Mouse (Mus musculus) megakaryocyte-erythroid progenitor cell, adult 5-6 weeks (primary cell): ENCODE results near the gene Dazap1. TPM values are rescaled to one million over a fixed set of nuclear protein-coding genes. Genes with fewer than 3 reads are reported as not detected.

Experiments used
- ATAC-seq: replicated peaks from 2 replicates; pipeline ENCODE4 v1.8.0; 2016; ENCODE audit warnings: mild to moderate bottlenecking, inconsistent platforms; ENCODE audit not compliant: severe bottlenecking, poor library complexity, low FRiP score, low TSS enrichment
- total RNA-seq, 2 experiments: library from RNA; stranded (forward) in 1 of 2; stranded (reverse) in 1 of 2; fragments of 200-1000, 215-1000 nt in 1 of 2; fragments of >200 nt in 1 of 2; fragmentation: Nextera tagmentation in 1 of 2; gene quantifications; 2 replicates each; pipeline ENCODE4 v1.2.3; 2014 to 2017

Gene Dazap1
- total RNA-seq, 2 experiments from 2014 or later = 163 to 335 TPM

GRCm38 (mm10) chr10:80316359-80316781 is 55.1 kb downstream of the Dazap1 start:
- ATAC-seq = peak; percentile 51

- no peak for ATAC-seq
Measured at GRCm38 (mm10) chr10:80317011-80317410, 55.7 kb downstream of the Dazap1 start.

DNA sequence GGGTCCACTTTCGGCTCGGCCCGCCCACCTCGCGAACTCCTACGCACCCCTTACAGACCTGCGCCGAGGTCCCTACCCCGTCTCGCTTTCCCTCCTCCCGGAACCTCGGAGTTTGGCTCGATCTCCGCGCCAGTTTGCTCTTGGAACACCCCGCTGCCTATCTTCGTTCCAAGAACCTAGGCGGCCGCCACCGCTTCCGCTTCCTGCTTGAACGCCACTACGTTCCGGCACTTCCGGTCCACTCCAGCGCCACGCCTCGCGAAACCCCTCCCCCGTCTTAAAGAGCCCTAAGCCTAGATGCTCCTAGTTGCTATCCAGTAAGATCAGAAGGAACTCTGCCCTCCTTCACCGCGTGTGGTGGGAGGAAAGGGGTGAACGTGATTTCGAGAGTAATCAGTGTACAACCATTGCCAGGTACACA is 59.1 kb downstream of the Dazap1 start, which contains the start of gene 2310011J03Rik:
TSS of gene 2310011J03Rik (minus strand) at position 198 of the 421 bp plus-strand sequence.
- ATAC-seq = peak; percentile 62

GRCm38 (mm10) chr10:80321014-80321669 is 59.9 kb downstream of the Dazap1 start:
- ATAC-seq = no peak

GRCm38 (mm10) chr10:80321670-80322581 is 60.6 kb downstream of the Dazap1 start:
- ATAC-seq = no peak

DNA sequence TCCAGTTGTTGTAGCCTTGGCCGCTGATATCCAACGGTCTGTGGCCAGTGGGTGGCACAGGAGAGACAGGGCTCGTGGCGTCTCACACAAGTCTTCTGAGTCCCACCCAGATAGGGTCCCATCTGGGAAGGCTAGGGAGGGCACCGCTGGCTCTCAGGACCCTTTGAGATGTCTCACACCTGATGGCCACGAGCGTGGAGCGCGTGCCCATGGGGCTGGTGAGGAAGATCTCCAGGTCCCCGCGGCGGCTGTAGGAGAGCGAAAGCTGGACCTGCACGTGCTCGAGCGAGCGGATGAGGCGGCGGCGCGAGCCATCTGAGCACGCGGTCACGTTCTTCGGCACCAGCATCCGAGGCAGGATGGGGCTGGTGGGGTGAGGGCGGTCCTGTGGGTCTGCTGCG is 61.5 kb downstream of the Dazap1 start:
- ATAC-seq = no peak

DNA sequence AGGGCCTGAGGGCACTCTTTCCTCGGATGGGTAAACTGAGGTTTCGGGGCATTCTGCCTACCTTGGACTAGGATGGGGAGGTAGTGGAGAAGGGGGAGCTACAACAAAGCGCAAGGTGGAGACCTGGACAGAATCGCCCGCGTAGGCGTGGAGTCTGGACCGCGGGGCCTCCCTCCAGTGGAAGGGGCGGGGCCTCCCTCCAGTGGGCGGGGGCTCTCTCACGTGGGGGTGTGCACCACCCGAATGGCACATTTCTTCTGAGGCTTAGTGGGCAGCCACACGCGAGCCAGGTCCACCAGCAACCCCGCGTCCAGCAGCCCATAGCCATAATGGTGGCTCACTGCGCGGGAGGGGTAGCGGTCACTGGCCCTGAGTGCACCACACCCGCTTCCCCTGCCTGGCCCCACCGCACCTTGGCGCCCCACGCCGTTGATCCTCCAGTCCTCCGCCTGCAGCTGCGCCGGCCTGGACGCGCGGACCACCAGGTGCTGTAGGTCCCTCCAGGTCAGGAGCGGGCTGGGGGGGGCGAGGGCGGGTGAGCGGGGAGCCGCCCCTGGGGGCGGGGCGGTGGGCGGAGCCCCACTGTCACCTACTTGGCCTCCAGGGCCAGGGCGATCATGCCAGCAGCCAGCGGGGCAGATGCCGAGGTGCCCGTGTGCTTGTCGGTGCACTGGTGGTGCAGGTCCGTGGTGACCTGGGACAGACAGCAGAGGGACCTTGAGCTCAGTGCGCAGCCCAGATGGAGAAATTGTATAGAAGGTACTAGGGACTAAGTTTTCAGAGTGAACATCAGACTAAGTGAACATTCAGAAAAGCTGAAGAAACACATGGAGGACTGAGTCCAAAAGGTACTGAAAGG is 62.2 kb downstream of the Dazap1 start:
- ATAC-seq = peak; percentile 47

DNA sequence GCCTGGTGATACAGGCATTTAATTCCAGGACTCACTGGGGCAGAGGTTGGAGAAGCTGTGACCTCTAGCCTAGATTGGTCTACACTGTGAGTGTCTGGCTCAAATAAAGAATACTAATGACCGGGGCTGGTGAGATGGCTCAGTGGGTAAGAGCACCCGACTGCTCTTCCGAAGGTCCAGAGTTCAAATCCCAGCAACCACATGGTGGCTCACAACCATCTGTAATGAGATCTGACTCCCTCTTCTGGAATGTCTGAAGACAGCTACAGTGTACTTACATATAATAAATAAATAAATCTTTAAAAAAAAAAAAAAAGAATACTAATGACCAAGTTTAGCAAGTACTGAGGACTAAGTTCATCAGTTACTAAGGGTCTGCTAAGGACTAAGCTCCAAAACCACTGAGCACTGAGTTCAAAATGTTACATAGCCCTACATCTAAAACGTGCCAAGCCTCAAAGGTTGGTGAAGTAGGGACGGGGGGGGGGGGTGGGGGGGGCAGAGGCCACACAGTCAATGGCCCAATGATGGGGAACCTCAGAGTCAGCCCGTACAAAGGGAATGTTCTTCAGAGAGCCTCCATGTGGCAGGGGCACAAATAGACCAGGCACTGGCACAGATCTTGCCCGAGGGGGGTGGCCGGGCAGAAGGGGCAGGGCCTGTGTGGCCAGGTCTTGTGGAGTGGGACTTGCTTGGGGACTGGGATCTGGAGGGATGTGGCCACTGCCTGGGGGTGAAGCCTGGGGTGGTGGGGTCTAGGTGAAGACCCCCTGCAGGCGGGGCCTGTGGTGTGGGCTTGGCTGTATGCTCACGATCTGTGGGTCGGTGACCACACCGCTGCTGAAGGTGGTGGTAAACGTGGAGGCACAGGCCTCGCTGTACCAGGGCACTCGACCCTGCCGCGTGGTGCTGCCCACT is 63.1 kb downstream of the Dazap1 start:
- no peak for ATAC-seq

DNA sequence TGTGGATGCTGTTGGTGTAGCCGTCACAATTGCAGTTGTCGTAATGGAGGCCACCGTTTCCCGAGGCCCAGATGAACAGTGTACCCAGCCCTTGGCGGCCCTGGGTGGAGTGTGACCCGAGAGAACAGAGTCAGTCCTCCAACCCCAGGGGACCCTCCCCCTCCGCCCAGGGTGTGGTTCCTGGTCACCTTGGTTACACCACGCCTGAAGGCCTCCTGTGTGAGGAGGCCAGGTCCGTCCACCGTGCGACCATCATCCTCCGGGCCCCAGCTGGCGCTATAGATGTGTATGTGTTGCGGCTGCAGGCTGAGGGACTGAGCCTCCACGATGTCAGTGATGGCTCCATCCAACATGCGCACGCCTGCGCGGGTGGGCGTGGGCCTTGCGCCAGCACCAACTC is 63.8 kb downstream of the Dazap1 start:
- no peak for ATAC-seq

GRCm38 (mm10) chr10:80329273-80330081 is 68.2 kb downstream of the Dazap1 start, which contains the start of the genes Pcsk4 and Reep6:
Gene Pcsk4, minus strand, starts transcription at chr10:80329498.
Gene Reep6, plus strand, starts transcription at chr10:80329953.
- ATAC-seq = peak; percentile 88

- ATAC-seq = no peak
Measured at GRCm38 (mm10) chr10:80330084-80330483, 68.8 kb downstream of the Dazap1 start.

DNA sequence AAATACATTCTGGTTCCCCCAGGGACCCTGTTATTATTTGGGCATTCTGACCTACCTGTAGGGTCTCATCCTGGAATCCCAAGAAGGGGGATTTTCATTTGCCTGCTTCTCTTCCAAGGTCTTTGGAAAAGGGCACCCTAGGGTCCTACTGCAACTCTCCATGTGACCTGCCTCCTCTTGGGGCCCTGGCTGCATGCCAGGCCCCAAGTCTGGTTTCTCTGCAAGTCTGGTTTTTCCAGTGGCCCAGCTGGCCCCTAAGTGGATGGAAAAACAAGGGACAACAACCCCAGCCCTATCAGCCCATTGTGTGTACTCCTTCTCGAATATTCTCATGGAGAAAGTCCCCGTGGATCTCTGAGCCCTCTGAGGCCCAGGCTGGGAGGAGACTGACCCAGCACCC is 69.6 kb downstream of the Dazap1 start:
- no peak for ATAC-seq

GRCm38 (mm10) chr10:80331636-80332524 is 70.6 kb downstream of the Dazap1 start:
- peak; percentile 58 for ATAC-seq

- no peak for ATAC-seq
Measured at GRCm38 (mm10) chr10:80332525-80332989, 71.3 kb downstream of the Dazap1 start.

DNA sequence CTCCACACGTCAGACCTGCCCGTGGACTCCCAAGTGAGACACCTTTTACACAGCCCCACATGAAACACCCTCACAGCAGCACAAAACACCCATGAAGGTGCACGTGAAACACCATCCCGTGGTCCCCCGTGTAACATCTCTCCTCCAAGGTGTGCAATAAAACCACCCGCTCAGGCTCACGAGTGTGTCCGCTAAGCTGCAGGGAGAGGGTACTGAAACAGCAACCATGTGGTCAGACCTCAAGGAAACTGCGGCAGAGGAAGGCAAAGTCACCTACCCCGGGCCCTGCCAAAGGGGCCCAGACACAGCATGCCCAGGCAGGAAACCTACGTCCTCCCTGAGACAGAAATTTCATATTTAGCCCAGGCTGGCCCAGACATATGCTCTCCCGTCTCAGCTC is 75.0 kb downstream of the Dazap1 start:
- ATAC-seq = no peak
